Mouse (Mus musculus) adrenal gland, postnatal 10 days (tissue): ENCODE data around the gene Dync1i2. TPM values are rescaled to one million over a fixed set of nuclear protein-coding genes. Genes with fewer than 3 reads are reported as not detected.

Experiments used
- DNase-seq: peaks from one replicate; pipeline ENCODE4 v3.0.0; 2021; ENCODE audit warnings: mixed read lengths
- total RNA-seq, 2 experiments: library from RNA; stranded (reverse); gene quantifications; 2 replicates each; pipeline ENCODE4 v1.2.3; 2021

Dync1i2 gene
- total RNA-seq, 2 experiments from 2014 or later = 78.0 to 83.9 TPM

- no peak for DNase-seq
These were observed 7.6 kb upstream of the Dync1i2 start for GRCm38 (mm10) chr2:71203819-71204432.

GRCm38 (mm10) chr2:71209041-71209755 is 2.3 kb upstream of the Dync1i2 start:
- no peak for DNase-seq

- DNase-seq = no peak
These were observed 410 bp upstream of the Dync1i2 start for GRCm38 (mm10) chr2:71211096-71211495.

- no peak for DNase-seq
These were observed 837 bp downstream of the Dync1i2 start for GRCm38 (mm10) chr2:71212360-71212726.

GRCm38 (mm10) chr2:71221020-71221419 is 9.5 kb downstream of the Dync1i2 start:
- DNase-seq = no peak

GRCm38 (mm10) chr2:71227398-71227797 is 15.9 kb downstream of the Dync1i2 start:
- no peak for DNase-seq

- DNase-seq = no peak
These were observed 18.1 kb downstream of the Dync1i2 start for GRCm38 (mm10) chr2:71229603-71230002.

- DNase-seq = no peak
These were observed 20.4 kb downstream of the Dync1i2 start for GRCm38 (mm10) chr2:71231951-71232350.

- no peak for DNase-seq
These were observed 21.5 kb downstream of the Dync1i2 start for GRCm38 (mm10) chr2:71232976-71233375.

GRCm38 (mm10) chr2:71235420-71235819 is 23.9 kb downstream of the Dync1i2 start:
- DNase-seq = no peak

- no peak for DNase-seq
These were observed 24.5 kb downstream of the Dync1i2 start for GRCm38 (mm10) chr2:71236009-71236408.

GRCm38 (mm10) chr2:71241505-71241904 is 30.0 kb downstream of the Dync1i2 start:
- DNase-seq = no peak

GRCm38 (mm10) chr2:71242180-71242579 is 30.7 kb downstream of the Dync1i2 start:
- DNase-seq = no peak

GRCm38 (mm10) chr2:71243058-71243672 is 31.7 kb downstream of the Dync1i2 start:
- DNase-seq = no peak

GRCm38 (mm10) chr2:71244807-71245206 is 33.3 kb downstream of the Dync1i2 start:
- no peak for DNase-seq

GRCm38 (mm10) chr2:71245416-71245815 is 33.9 kb downstream of the Dync1i2 start:
- no peak for DNase-seq

- DNase-seq = no peak
These were observed 34.6 kb downstream of the Dync1i2 start for GRCm38 (mm10) chr2:71246096-71246495.

GRCm38 (mm10) chr2:71248071-71248470 is 36.6 kb downstream of the Dync1i2 start:
- no peak for DNase-seq

- no peak for DNase-seq
These were observed 39.3 kb downstream of the Dync1i2 start for GRCm38 (mm10) chr2:71250841-71251240.

GRCm38 (mm10) chr2:71254836-71255235 is 43.3 kb downstream of the Dync1i2 start:
- no peak for DNase-seq

GRCm38 (mm10) chr2:71256581-71256980 is 45.1 kb downstream of the Dync1i2 start:
- peak; percentile 16 for DNase-seq

GRCm38 (mm10) chr2:71264585-71264984 is 53.1 kb downstream of the Dync1i2 start:
- peak; percentile 76 for DNase-seq

GRCm38 (mm10) chr2:71268691-71269090 is 57.2 kb downstream of the Dync1i2 start:
- DNase-seq = no peak

GRCm38 (mm10) chr2:71269332-71269731 is 57.8 kb downstream of the Dync1i2 start:
- DNase-seq = no peak
